Mouse (Mus musculus): ENCODE results near the gene Ciart. TPM values are rescaled to one million over a fixed set of nuclear protein-coding genes. Genes with fewer than 3 reads are reported as not detected.
A peak's percentile ranks its signal among the peaks of the same experiment; 100 is the strongest.
"Not testable (repeated sequence)": the region's sequence is repeated elsewhere in the genome, so short reads cannot be mapped to it uniquely, and the experiment has no call there.

Gene Ciart
- polyA plus RNA-seq, 1 experiment from 2014 or later, result 5.8 TPM

GRCm38 (mm10) chr3:95857050-95857449 lies 25.0 kb downstream of the Ciart start:
- H3K9ac ChIP-seq; H3K27me3 ChIP-seq (replicated peaks); H3K4me2 ChIP-seq (replicated peaks); H3K9me3 ChIP-seq; H3K4me1 ChIP-seq (replicated peaks); H3K27ac ChIP-seq; ATAC-seq; H3K4me3 ChIP-seq (replicated peaks); H3K36me3 ChIP-seq: not testable (repeated sequence)
- WGBS, result 84% methylated on average over 1 of the region's 1 CpGs

- peak; percentile 57 for ATAC-seq
- H3K27ac ChIP-seq, result peak overlapping the region; percentile 78
- H3K9ac ChIP-seq, result peak overlapping the region; percentile 37
- WGBS, result 24% methylated on average over 7 of the region's 7 CpGs
- H3K36me3 ChIP-seq, result peaks cover 3% of the 10 kb centered on the region
- peak overlapping the region; percentile 82 for H3K4me3 ChIP-seq (replicated peaks)
- H3K4me1 ChIP-seq (replicated peaks), result no peaks in the 10 kb centered on the region
- H3K4me2 ChIP-seq (replicated peaks), result peak overlapping the region; percentile 63
- no peaks in the 10 kb centered on the region for H3K27me3 ChIP-seq (replicated peaks)
- H3K9me3 ChIP-seq, result no peaks in the 10 kb centered on the region
These were observed 25.9 kb downstream of the Ciart start for GRCm38 (mm10) chr3:95856115-95856514.

GRCm38 (mm10) chr3:95855502-95856089 lies 26.5 kb downstream of the Ciart start, which contains the start of gene Prpf3:
Prpf3 (minus strand) TSS chr3:95855885.
- H3K27ac ChIP-seq, result peak within 1 kb of the TSS; percentile 78
- H3K36me3 ChIP-seq, result peaks cover 6% of the 10 kb centered on the region
- peak within 1 kb of the TSS; percentile 82 for H3K4me3 ChIP-seq (replicated peaks)
- no peaks in the 10 kb centered on the region for H3K9me3 ChIP-seq
- H3K4me2 ChIP-seq (replicated peaks), result peak within 1 kb of the TSS; percentile 63
- no peaks in the 10 kb centered on the region for H3K4me1 ChIP-seq (replicated peaks)
- WGBS, result under 1% methylated on average over 56 of the region's 56 CpGs
- ATAC-seq, result peak; percentile 99
- H3K9ac ChIP-seq, result peak within 1 kb of the TSS; percentile 86
- no peaks in the 10 kb centered on the region for H3K27me3 ChIP-seq (replicated peaks)

GRCm38 (mm10) chr3:95851317-95851716 lies 30.7 kb downstream of the Ciart start:
- WGBS, result 92% methylated on average over 8 of the region's 8 CpGs
- ATAC-seq, result no peak
- peaks cover 28% of the 10 kb centered on the region for H3K36me3 ChIP-seq

GRCm38 (mm10) chr3:95850611-95851010 lies 31.4 kb downstream of the Ciart start:
- no peak for ATAC-seq
- Histone ChIP-seq H3K4me2 (replicated peaks) (no peak overlapping the region), H3K36me3 (peaks cover 34% of the 10 kb centered on the region), H3K27me3 (replicated peaks) (no peaks in the 10 kb centered on the region), H3K9ac (no peak overlapping the region), H3K27ac (no peak overlapping the region), H3K4me1 (replicated peaks) (no peaks in the 10 kb centered on the region), H3K4me3 (replicated peaks) (no peak overlapping the region), H3K9me3 (no peaks in the 10 kb centered on the region)
- 83% methylated on average over 4 of the region's 4 CpGs for WGBS

More at GRCm38 (mm10) chr3:95851317-95851716, 30.7 kb downstream of the Ciart start:
- Histone ChIP-seq H3K27ac (no peak overlapping the region), H3K4me3 (replicated peaks) (no peak overlapping the region), H3K27me3 (replicated peaks) (no peaks in the 10 kb centered on the region), H3K9me3 (no peaks in the 10 kb centered on the region), H3K9ac (no peak overlapping the region), H3K4me1 (replicated peaks) (no peaks in the 10 kb centered on the region), H3K4me2 (replicated peaks) (no peak overlapping the region)

GRCm38 (mm10) chr3:95842503-95843214 lies 39.4 kb downstream of the Ciart start:
- peaks cover 43% of the 10 kb centered on the region for H3K36me3 ChIP-seq

GRCm38 (mm10) chr3:95839250-95839649 lies 42.8 kb downstream of the Ciart start:
- no peak for ATAC-seq
- 88% methylated on average over 2 of the region's 2 CpGs for WGBS
- H3K36me3 ChIP-seq, result peaks cover 35% of the 10 kb centered on the region
- no peak overlapping the region for H3K27ac ChIP-seq
- H3K9me3 ChIP-seq, result no peaks in the 10 kb centered on the region
- no peak overlapping the region for H3K4me2 ChIP-seq (replicated peaks)
- no peaks in the 10 kb centered on the region for H3K4me1 ChIP-seq (replicated peaks)
- H3K27me3 ChIP-seq (replicated peaks), result no peaks in the 10 kb centered on the region
- no peak overlapping the region for H3K4me3 ChIP-seq (replicated peaks)
- no peak overlapping the region for H3K9ac ChIP-seq

More at GRCm38 (mm10) chr3:95842503-95843214, 39.4 kb downstream of the Ciart start:
- H3K27me3 ChIP-seq (replicated peaks), result no peaks in the 10 kb centered on the region
- no peak overlapping the region for H3K4me3 ChIP-seq (replicated peaks)
- H3K9ac ChIP-seq, result no peak overlapping the region
- WGBS, result 93% methylated on average over 3 of the region's 3 CpGs
- no peak overlapping the region for H3K27ac ChIP-seq
- H3K4me1 ChIP-seq (replicated peaks), result no peaks in the 10 kb centered on the region
- H3K9me3 ChIP-seq, result no peaks in the 10 kb centered on the region
- ATAC-seq, result no peak
- no peak overlapping the region for H3K4me2 ChIP-seq (replicated peaks)

- WGBS, result 97% methylated on average over 4 of the region's 4 CpGs
- no peak overlapping the region for H3K9ac ChIP-seq
These were observed 53.0 kb downstream of the Ciart start for GRCm38 (mm10) chr3:95829053-95829452.

More at GRCm38 (mm10) chr3:95829053-95829452, 53.0 kb downstream of the Ciart start:
- Histone ChIP-seq H3K9me3 (no peaks in the 10 kb centered on the region), H3K4me3 (replicated peaks) (no peak overlapping the region), H3K4me1 (replicated peaks) (no peaks in the 10 kb centered on the region), H3K27ac (no peak overlapping the region), H3K36me3 (peaks cover 46% of the 10 kb centered on the region), H3K4me2 (replicated peaks) (no peak overlapping the region), H3K27me3 (replicated peaks) (no peaks in the 10 kb centered on the region)
- no peak for ATAC-seq

Other genes starting within 250 kb of the Ciart start
- gene Mcl1, start 223.5 kb downstream of the Ciart start, polyA plus RNA-seq (2015; fragmentation: Nextera tagmentation; extraction: Ambion mirVana), result 50.5 and 52.3 TPM in 2 replicates
- 2.3 and 3.0 TPM in 2 replicates for gene Adamtsl4, start 194.3 kb downstream of the Ciart start, polyA plus RNA-seq (2015; fragmentation: Nextera tagmentation; extraction: Ambion mirVana)
- gene Ecm1, start 142.7 kb downstream of the Ciart start, polyA plus RNA-seq (2015; fragmentation: Nextera tagmentation; extraction: Ambion mirVana), result 20.2 and 20.9 TPM in 2 replicates
- gene Tars2, start 122.0 kb downstream of the Ciart start, polyA plus RNA-seq (2015; fragmentation: Nextera tagmentation; extraction: Ambion mirVana), result 54.4 and 54.5 TPM in 2 replicates
- gene Rprd2, start 63.4 kb downstream of the Ciart start, polyA plus RNA-seq (2015; fragmentation: Nextera tagmentation; extraction: Ambion mirVana), result 16.9 and 18.3 TPM in 2 replicates
- gene Prpf3, start 26.4 kb downstream of the Ciart start, polyA plus RNA-seq (2015; fragmentation: Nextera tagmentation; extraction: Ambion mirVana), result 44.2 and 44.9 TPM in 2 replicates
- gene Mrps21, start 10.7 kb downstream of the Ciart start, polyA plus RNA-seq (2015; fragmentation: Nextera tagmentation; extraction: Ambion mirVana), result 346 and 351 TPM in 2 replicates
- gene BC028528, start 9.8 kb upstream of the Ciart start, polyA plus RNA-seq (2015; fragmentation: Nextera tagmentation; extraction: Ambion mirVana), result 21.3 and 22.9 TPM in 2 replicates
- gene Aph1a, start 11.7 kb upstream of the Ciart start, polyA plus RNA-seq (2015; fragmentation: Nextera tagmentation; extraction: Ambion mirVana), result 38.3 and 38.8 TPM in 2 replicates
- gene Car14, start 22.4 kb upstream of the Ciart start, polyA plus RNA-seq (2015; fragmentation: Nextera tagmentation; extraction: Ambion mirVana), result 1.5 and 1.9 TPM in 2 replicates
- 149 and 178 TPM in 2 replicates for gene Anp32e, start 47.0 kb upstream of the Ciart start, polyA plus RNA-seq (2015; fragmentation: Nextera tagmentation; extraction: Ambion mirVana)
- 28.0 and 30.1 TPM in 2 replicates for gene Plekho1, start 113.8 kb upstream of the Ciart start, polyA plus RNA-seq (2015; fragmentation: Nextera tagmentation; extraction: Ambion mirVana)
- gene Vps45, start 176.2 kb upstream of the Ciart start, polyA plus RNA-seq (2015; fragmentation: Nextera tagmentation; extraction: Ambion mirVana), result 28.4 and 32.4 TPM in 2 replicates
- 18.7 and 19.8 TPM in 2 replicates for gene Otud7b, start 222.3 kb upstream of the Ciart start, polyA plus RNA-seq (2015; fragmentation: Nextera tagmentation; extraction: Ambion mirVana)